Mouse (Mus musculus) lung, adult 2 months (tissue): ENCODE data around the gene Pla2g16.

ENCODE experiments used
- CTCF ChIP-seq: fragments of 200-500 bp; IDR thresholded peaks from 2 replicates; pipeline ENCODE4 v1.5.1; 2011; ENCODE audit warnings: mild to moderate bottlenecking, low read length, control low read depth; ENCODE audit not compliant: insufficient read depth
- POLR2A ChIP-seq: fragments of 200-500 bp; IDR thresholded peaks from 2 replicates; pipeline ENCODE4 v1.6.1; 2011; ENCODE audit warnings: low read depth, mild to moderate bottlenecking, control low read depth, low read length, borderline replicate concordance; ENCODE audit errors: extremely low read depth

DNA sequence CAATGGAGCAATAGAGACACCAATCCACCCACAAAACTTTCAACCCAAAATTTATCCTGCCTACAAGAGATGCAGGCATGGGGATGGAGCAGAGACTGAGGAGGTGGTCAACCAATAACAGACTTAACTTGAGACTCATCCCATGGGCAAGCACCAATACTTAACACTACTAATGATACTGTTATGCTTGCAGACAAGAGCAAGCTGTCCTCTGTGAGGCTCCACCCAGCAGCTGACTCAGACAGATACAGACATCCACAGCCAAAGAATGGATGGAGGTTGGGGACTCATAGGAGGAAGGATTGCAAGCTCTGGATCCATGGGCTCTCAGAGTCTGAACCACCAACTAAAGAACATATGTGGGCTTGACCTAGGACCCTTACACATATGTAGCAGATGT is 3.8 kb upstream of the Pla2g16 start:
- TF ChIP-seq CTCF (no peak), POLR2A (no peak)
